Mouse (Mus musculus) stomach, embryonic 14.5 days (tissue): ENCODE measurements around the gene Naglu. TPM values are rescaled to one million over a fixed set of nuclear protein-coding genes. Genes with fewer than 3 reads are reported as not detected.
"Not testable (repeated sequence)": the region's sequence is repeated elsewhere in the genome, so short reads cannot be mapped to it uniquely, and the experiment has no call there.

Source experiments
- ATAC-seq: fragments of 200-750 bp; cut with Nextera tagmentation; 2 replicates; pipeline ENCODE4 v1.8.0; 2017; ENCODE audit warnings: low read depth, moderate TSS enrichment; ENCODE audit not compliant: insufficient number of reproducible peaks, insufficient read depth, low FRiP score
- H3K27ac ChIP-seq: fragments of 300-500 bp; sonication (generic); 2 replicates; pipeline ENCODE4 v1.5.1; 2014; ENCODE audit warnings: mild to moderate bottlenecking, low read length, moderate library complexity, mixed read lengths
- H3K27me3 ChIP-seq: fragments of 300-500 bp; sonication (generic); 2 replicates; pipeline ENCODE4 v1.6.1; 2014; ENCODE audit warnings: low read length, control low read depth, mixed read lengths; ENCODE audit not compliant: control insufficient read depth, insufficient read depth
- H3K36me3 ChIP-seq: fragments of 300-500 bp; sonication (generic); 2 replicates; pipeline ENCODE4 v1.6.1; 2014; ENCODE audit warnings: mild to moderate bottlenecking, control low read depth, low read length, moderate library complexity, mixed read lengths; ENCODE audit not compliant: control insufficient read depth, insufficient read depth
- H3K4me1 ChIP-seq: fragments of 300-500 bp; sonication (generic); 2 replicates; pipeline ENCODE4 v1.6.1; 2014; ENCODE audit warnings: low read length, control low read depth, mixed read lengths; ENCODE audit not compliant: control insufficient read depth, insufficient read depth
- H3K4me2 ChIP-seq: fragments of 300-500 bp; sonication (generic); replicated peaks from 2 replicates; pipeline ENCODE4 v1.6.1; 2014; ENCODE audit warnings: low read depth, low read length, control low read depth
- H3K4me3 ChIP-seq: fragments of 300-500 bp; sonication (generic); 2 replicates; pipeline ENCODE4 v1.5.1; 2014; ENCODE audit warnings: low read depth, low read length, control low read depth
- H3K9ac ChIP-seq: fragments of 300-500 bp; sonication (generic); replicated peaks from 2 replicates; pipeline ENCODE4 v1.6.1; 2014; ENCODE audit warnings: low read depth, mild to moderate bottlenecking, control low read depth, low read length, moderate library complexity, mixed read lengths
- H3K9me3 ChIP-seq: fragments of 300-500 bp; sonication (generic); 2 replicates; pipeline ENCODE4 v1.6.1; 2016; ENCODE audit warnings: low read depth, low read length, control low read depth; ENCODE audit not compliant: control insufficient read depth
- WGBS: fragments of 180-500 bp; shearing (Covaris S2); extraction: QIAGEN DNeasy Blood & Tissue Kit; methylation state at CpG from one replicate; pipeline ENCODE4 v1.1.7; 2014; 5-methylcytosine and 5-hydroxymethylcytosine counted together
- polyA plus RNA-seq: library from polyadenylated mRNA; unstranded; fragments of >200 nt; fragmentation: Nextera tagmentation; extraction: Ambion mirVana; gene quantifications from 2 replicates; pipeline ENCODE4 v1.2.1, GENCODE M21; 2014

The Naglu gene
- polyA plus RNA-seq, 1 experiment from 2014 or later: 11.2 TPM

DNA sequence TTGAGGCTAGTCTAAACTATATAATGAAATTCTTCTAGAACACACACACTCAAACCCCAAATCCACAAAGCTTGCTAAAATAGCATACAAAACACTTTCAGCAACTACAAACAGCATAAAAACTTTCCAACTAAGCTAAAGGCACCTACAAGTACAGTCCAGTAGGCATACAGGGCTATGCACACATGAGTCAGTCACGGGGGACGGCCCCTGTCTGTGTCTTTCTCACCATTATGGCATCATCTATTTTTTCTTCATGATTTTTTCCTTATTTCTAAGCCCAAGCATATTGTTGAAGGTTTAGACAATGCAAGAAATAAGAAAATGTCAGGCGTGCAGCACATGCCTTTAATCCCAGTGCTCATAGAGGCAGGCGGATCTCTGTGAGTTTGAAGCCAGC, 41.4 kb downstream of the Naglu start:
- 82% methylated on average over 4 of the region's 4 CpGs for WGBS
- no peaks in the 10 kb centered on the region for H3K27me3 ChIP-seq
- H3K4me2 ChIP-seq: no peak overlapping the region
- no peak for ATAC-seq
- H3K4me1 ChIP-seq: peaks cover 5% of the 10 kb centered on the region; the same call in 1 of the 2 replicates
- H3K36me3 ChIP-seq: peaks cover 5% of the 10 kb centered on the region; the same call in 1 of the 2 replicates
- H3K9me3 ChIP-seq: no peaks in the 10 kb centered on the region
- no peak overlapping the region for H3K4me3 ChIP-seq
- H3K9ac ChIP-seq: no peak overlapping the region
- H3K27ac ChIP-seq: no peak overlapping the region

DNA sequence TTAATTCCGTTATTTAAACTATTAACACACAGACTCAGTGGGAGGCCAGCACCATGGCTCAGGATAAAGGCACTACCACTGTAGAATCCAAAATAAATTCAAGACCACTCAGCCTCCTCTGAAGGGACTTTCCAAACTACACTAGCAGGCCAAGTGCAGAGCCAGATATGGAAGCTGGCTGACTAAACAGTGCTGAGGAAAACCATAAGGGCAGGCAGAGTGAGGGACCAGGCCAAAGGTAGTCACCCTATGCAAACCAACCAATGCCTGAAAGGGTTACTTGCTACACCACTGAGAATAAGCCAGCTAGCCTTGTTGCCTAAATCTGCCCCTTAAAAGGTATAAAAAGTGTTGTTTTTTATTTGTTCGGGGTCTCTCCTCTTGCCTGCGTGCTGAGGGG, 42.4 kb downstream of the Naglu start:
- Histone ChIP-seq H3K9ac (no peak overlapping the region), H3K4me2 (no peak overlapping the region), H3K4me3 (no peak overlapping the region), H3K27ac (no peak overlapping the region), H3K36me3 (peaks cover 5% of the 10 kb centered on the region; the same call in 1 of the 2 replicates), H3K4me1 (peaks cover 5% of the 10 kb centered on the region; the same call in 1 of the 2 replicates), H3K9me3 (no peaks in the 10 kb centered on the region), H3K27me3 (no peaks in the 10 kb centered on the region)
- 94% methylated on average over 3 of the region's 3 CpGs for WGBS
- no peak for ATAC-seq

DNA sequence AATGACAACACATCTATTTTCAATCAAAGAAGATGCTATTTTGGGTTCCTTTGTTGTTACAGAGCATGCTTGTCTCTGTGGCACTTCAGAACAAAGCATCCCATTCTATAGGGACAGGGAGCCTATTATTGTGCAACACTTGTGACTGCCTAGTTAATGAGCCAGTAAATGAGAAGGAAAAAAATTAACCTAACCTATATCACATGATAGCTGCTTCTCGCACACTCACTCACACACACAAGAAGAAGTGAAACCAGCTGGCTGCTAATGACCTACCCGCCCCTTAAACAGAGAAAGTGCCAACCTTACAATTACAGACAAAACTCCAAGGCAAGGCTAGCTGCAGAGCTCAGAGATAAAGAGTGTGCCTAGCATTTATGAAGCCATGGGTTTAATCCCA, 45.8 kb downstream of the Naglu start:
- Histone ChIP-seq H3K36me3 (no peaks in the 10 kb centered on the region), H3K4me1 (peaks cover 15% of the 10 kb centered on the region), H3K4me3 (no peak overlapping the region), H3K27ac (no peak overlapping the region), H3K9ac (no peak overlapping the region), H3K4me2 (no peak overlapping the region), H3K9me3 (no peaks in the 10 kb centered on the region), H3K27me3 (no peaks in the 10 kb centered on the region)
- 77% methylated on average over 2 of the region's 2 CpGs for WGBS
- ATAC-seq: no peak

DNA sequence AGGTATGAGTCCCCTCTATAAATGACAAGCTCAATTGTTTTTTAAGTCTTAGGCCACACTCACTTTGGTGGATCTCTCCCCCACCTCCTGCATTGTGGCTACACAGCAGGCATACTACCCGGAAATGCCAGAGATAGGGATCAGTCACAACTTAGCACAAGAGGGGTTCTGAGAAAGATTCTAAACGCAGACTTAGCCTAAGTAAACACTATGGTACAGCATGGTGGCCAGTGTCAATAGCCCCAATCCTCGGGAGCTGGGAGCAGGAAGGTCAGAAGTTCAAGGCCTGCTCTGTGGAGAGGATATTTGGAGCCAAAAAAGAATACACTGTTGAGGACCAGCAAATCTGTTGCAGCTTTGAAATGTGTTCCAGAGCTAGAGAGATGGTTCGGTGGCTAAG, 48.3 kb downstream of the Naglu start:
- ATAC-seq: no peak
- Histone ChIP-seq H3K9me3 (no peaks in the 10 kb centered on the region), H3K36me3 (peaks cover 3% of the 10 kb centered on the region; the same call in 1 of the 2 replicates), H3K4me2 (peak overlapping the region; percentile 80), H3K27me3 (no peaks in the 10 kb centered on the region), H3K4me1 (peaks cover 18% of the 10 kb centered on the region), H3K4me3 (peak overlapping the region; percentile 92), H3K27ac (no peak overlapping the region), H3K9ac (peak overlapping the region; percentile 89)
- 31% methylated on average over 4 of the region's 4 CpGs for WGBS

- ATAC-seq: peak; percentile 70
- WGBS: under 1% methylated on average over 39 of the region's 39 CpGs
Observed at GRCm38 (mm10) chr11:101119131-101119760, 49.4 kb downstream of the Naglu start.

GRCm38 (mm10) chr11:101119761-101120544, 50.1 kb downstream of the Naglu start, which contains the start of the genes Retreg3 and Tubg1:
Gene Retreg3, minus strand, starts transcription at chr11:101119893.
Gene Tubg1, plus strand, starts transcription at chr11:101119938.
- WGBS: under 1% methylated on average over 61 of the region's 61 CpGs
- Histone ChIP-seq H3K9ac (peak within 1 kb of the TSS; percentile 89), H3K27ac (peak within 1 kb of the TSS; percentile 86), H3K9me3 (no peaks in the 10 kb centered on the region), H3K4me2 (peak within 1 kb of the TSS; percentile 96), H3K4me1 (peaks cover 18% of the 10 kb centered on the region), H3K36me3 (peaks cover 3% of the 10 kb centered on the region; the same call in 1 of the 2 replicates), H3K4me3 (peak within 1 kb of the TSS; percentile 92), H3K27me3 (no peaks in the 10 kb centered on the region)
- peak; percentile 97 for ATAC-seq

More at GRCm38 (mm10) chr11:101119131-101119760, 49.4 kb downstream of the Naglu start:
- peaks cover 18% of the 10 kb centered on the region for H3K4me1 ChIP-seq
- H3K4me2 ChIP-seq: peak overlapping the region; percentile 80
- no peaks in the 10 kb centered on the region for H3K27me3 ChIP-seq
- H3K4me3 ChIP-seq: peak overlapping the region; percentile 92
- H3K9me3 ChIP-seq: no peaks in the 10 kb centered on the region
- peak overlapping the region; percentile 80; the same call in 1 of the 2 replicates for H3K27ac ChIP-seq
- H3K36me3 ChIP-seq: peaks cover 3% of the 10 kb centered on the region; the same call in 1 of the 2 replicates
- H3K9ac ChIP-seq: peak overlapping the region; percentile 89

GRCm38 (mm10) chr11:101120545-101121188, 50.9 kb downstream of the Naglu start:
- H3K36me3 ChIP-seq: peaks cover 3% of the 10 kb centered on the region; the same call in 1 of the 2 replicates
- H3K4me1 ChIP-seq: peaks cover 18% of the 10 kb centered on the region
- peak overlapping the region; percentile 92 for H3K4me3 ChIP-seq
- H3K9me3 ChIP-seq: no peaks in the 10 kb centered on the region
- WGBS: 20% methylated on average over 19 of the region's 19 CpGs
- no peak for ATAC-seq
- H3K27ac ChIP-seq: peak overlapping the region; percentile 86
- no peaks in the 10 kb centered on the region for H3K27me3 ChIP-seq
- peak overlapping the region; percentile 63 for H3K9ac ChIP-seq
- peak overlapping the region; percentile 96 for H3K4me2 ChIP-seq

DNA sequence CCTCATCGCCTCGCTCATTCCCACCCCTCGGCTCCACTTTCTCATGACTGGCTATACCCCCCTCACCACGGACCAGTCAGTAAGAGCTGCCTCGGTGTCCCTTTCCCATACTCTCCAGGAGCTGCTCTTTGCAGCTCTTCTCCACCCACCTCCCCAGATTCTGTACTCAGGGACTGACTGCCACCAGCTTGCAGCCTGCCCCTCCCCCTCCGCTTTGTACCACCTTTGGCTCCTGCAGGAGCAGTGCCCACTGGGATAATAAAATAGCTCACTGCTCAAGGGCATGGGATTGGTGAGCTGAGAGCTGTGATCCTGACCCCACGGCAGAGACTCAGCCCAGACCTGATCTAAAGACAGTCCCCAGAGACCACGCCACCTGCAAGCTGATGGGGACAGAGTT, 54.7 kb downstream of the Naglu start:
- not testable (repeated sequence) for H3K4me1 ChIP-seq, ATAC-seq, H3K9ac ChIP-seq, H3K4me2 ChIP-seq, H3K27ac ChIP-seq, H3K9me3 ChIP-seq, H3K4me3 ChIP-seq, H3K27me3 ChIP-seq
- peaks cover 12% of the 10 kb centered on the region; the same call in 1 of the 2 replicates for H3K36me3 ChIP-seq
- WGBS: 92% methylated on average over 8 of the region's 8 CpGs
